Mouse (Mus musculus) layer of hippocampus, postnatal 14 days (tissue): ENCODE measurements at regions not wholly inside any gene's neighbourhood (a gene's known extent, or its start where the extent isn't known, plus 50 kb on each side); places are given as distances from the start of the nearest gene placed in this dataset.
A peak's percentile ranks its signal among the peaks of the same experiment; 100 is the strongest.
"Not testable (repeated sequence)": the region's sequence is repeated elsewhere in the genome, so short reads cannot be mapped to it uniquely, and the experiment has no call there.

Experiments
- DNase-seq, 2 experiments: peaks; one replicate each; pipeline ENCODE4 v3.0.0; 2021 to 2022; ENCODE audit warnings: low spot score in 2 of 2, mixed read lengths in 1 of 2

- no peak for DNase-seq
Observed at GRCm38 (mm10) chr6:6388835-6389440, 172.0 kb upstream of the Slc25a13 start.

- no peak for DNase-seq
Observed at GRCm38 (mm10) chr6:6387571-6387970, 170.6 kb upstream of the Slc25a13 start.

- DNase-seq, result no peak
Observed at GRCm38 (mm10) chr6:6384971-6385370, 168.0 kb upstream of the Slc25a13 start.

- DNase-seq, result no peak
Observed at GRCm38 (mm10) chr6:6384441-6384840, 167.5 kb upstream of the Slc25a13 start.

- DNase-seq, result no peak
Observed at GRCm38 (mm10) chr6:6372421-6372820, 155.4 kb upstream of the Slc25a13 start.

GRCm38 (mm10) chr6:6371444-6372093 lies 154.6 kb upstream of the Slc25a13 start:
- DNase-seq, result no peak

- peak; percentile 8 to 19 for DNase-seq
Observed at GRCm38 (mm10) chr6:6364037-6364436, 147.1 kb upstream of the Slc25a13 start.

GRCm38 (mm10) chr6:6362678-6363354 lies 145.8 kb upstream of the Slc25a13 start:
- no peak for DNase-seq

GRCm38 (mm10) chr6:6361181-6361580 lies 144.2 kb upstream of the Slc25a13 start:
- DNase-seq, result not testable (repeated sequence)

GRCm38 (mm10) chr6:6357477-6357876 lies 140.5 kb upstream of the Slc25a13 start:
- DNase-seq, result no peak

- no peak for DNase-seq
Observed at GRCm38 (mm10) chr6:6356967-6357366, 140.0 kb upstream of the Slc25a13 start.

GRCm38 (mm10) chr6:6335251-6335650 lies 118.3 kb upstream of the Slc25a13 start:
- DNase-seq, result peak in 1 of 2 experiments; percentile 63

GRCm38 (mm10) chr6:6330271-6330670 lies 113.3 kb upstream of the Slc25a13 start:
- no peak for DNase-seq

GRCm38 (mm10) chr6:6325516-6325915 lies 108.5 kb upstream of the Slc25a13 start:
- no peak for DNase-seq

GRCm38 (mm10) chr6:6316725-6317124 lies 99.8 kb upstream of the Slc25a13 start:
- no peak for DNase-seq

- DNase-seq, result peak in 1 of 2 experiments; percentile 16
Observed at GRCm38 (mm10) chr6:6313171-6313570, 96.2 kb upstream of the Slc25a13 start.

GRCm38 (mm10) chr6:6310213-6310612 lies 93.2 kb upstream of the Slc25a13 start:
- no peak for DNase-seq

- no peak for DNase-seq
Observed at GRCm38 (mm10) chr6:6307618-6308017, 90.6 kb upstream of the Slc25a13 start.

GRCm38 (mm10) chr6:6303767-6304166 lies 86.8 kb upstream of the Slc25a13 start:
- DNase-seq, result no peak

- no peak for DNase-seq
Observed at GRCm38 (mm10) chr6:6301001-6301510, 84.1 kb upstream of the Slc25a13 start.

GRCm38 (mm10) chr6:6298867-6299852 lies 82.2 kb upstream of the Slc25a13 start:
- DNase-seq, result no peak
